Comparison of ENCODE assay signal across 8 mouse cellular contexts in genomic region chr19:44487266-44487665, GRCm38 (mm10). TPM values are rescaled to one million over a fixed set of nuclear protein-coding genes. Genes with fewer than 3 reads are reported as not detected.
DNase-seq lines count a peak whose midpoint lies in the region; ATAC-seq lines count a peak whose summit lies in the region.

No protein-coding gene starts in this region.

- no peak overlapping the region for H3K4me3 ChIP-seq in forebrain, embryonic 10.5 days
- no peak overlapping the region for H3K4me3 ChIP-seq in forebrain, embryonic 15.5 days
- no peak overlapping the region for H3K4me3 ChIP-seq in heart, embryonic 12.5 days
- H3K4me3 ChIP-seq in liver, embryonic 12.5 days: no peak overlapping the region

- no peaks in the 10 kb centered on the region for H3K36me3 ChIP-seq in forebrain, embryonic 10.5 days (replicated peaks)
- H3K36me3 ChIP-seq in forebrain, embryonic 15.5 days: no peaks in the 10 kb centered on the region
- H3K36me3 ChIP-seq in heart, embryonic 12.5 days: no peaks in the 10 kb centered on the region
- no peaks in the 10 kb centered on the region for H3K36me3 ChIP-seq in liver, embryonic 12.5 days

- 0 out of 2 replicates have a peak overlapping the region, but pooled peaks have one; percentile 18 for H3K27ac ChIP-seq in forebrain, embryonic 10.5 days
- H3K27ac ChIP-seq in forebrain, embryonic 15.5 days (replicated peaks): no peak overlapping the region
- H3K27ac ChIP-seq in heart, embryonic 12.5 days (ENCODE audit: poor library complexity, severe bottlenecking): no peak overlapping the region
- H3K27ac ChIP-seq in liver, embryonic 12.5 days: no peak overlapping the region

- no peaks in the 10 kb centered on the region for H3K9me3 ChIP-seq in forebrain, embryonic 10.5 days
- no peaks in the 10 kb centered on the region for H3K9me3 ChIP-seq in forebrain, embryonic 15.5 days
- 0 out of 2 replicates have a peak, but pooled peaks cover 3% of the 10 kb centered on the region for H3K9me3 ChIP-seq in heart, embryonic 12.5 days (replicated peaks)
- H3K9me3 ChIP-seq in liver, embryonic 12.5 days (replicated peaks): no peaks in the 10 kb centered on the region

- peaks cover 9% of the 10 kb centered on the region for H3K4me1 ChIP-seq in forebrain, embryonic 10.5 days
- H3K4me1 ChIP-seq in forebrain, embryonic 15.5 days: no peaks in the 10 kb centered on the region
- H3K4me1 ChIP-seq in heart, embryonic 12.5 days (replicated peaks): no peaks in the 10 kb centered on the region
- H3K4me1 ChIP-seq in liver, embryonic 12.5 days: no peaks in the 10 kb centered on the region

- peaks cover 52% of the 10 kb centered on the region for H3K27me3 ChIP-seq in forebrain, embryonic 10.5 days (ENCODE audit: poor library complexity, severe bottlenecking)
- H3K27me3 ChIP-seq in forebrain, embryonic 15.5 days: peaks cover 14% of the 10 kb centered on the region
- H3K27me3 ChIP-seq in heart, embryonic 12.5 days (replicated peaks): peaks cover 12% of the 10 kb centered on the region
- peaks cover 18% of the 10 kb centered on the region for H3K27me3 ChIP-seq in liver, embryonic 12.5 days (replicated peaks)

- 8% methylated on average over 8 of the region's 8 CpGs for WGBS in forebrain, embryonic 10.5 days
- 9% methylated on average over 8 of the region's 8 CpGs for WGBS in forebrain, embryonic 15.5 days
- WGBS in heart, embryonic 12.5 days: 9% methylated on average over 8 of the region's 8 CpGs
- WGBS in liver, embryonic 12.5 days (ENCODE audit: insufficient replicate concordance): 10% methylated on average over 8 of the region's 8 CpGs

- H3K4me2 ChIP-seq in forebrain, embryonic 15.5 days (replicated peaks): no peak overlapping the region
- H3K4me2 ChIP-seq in heart, embryonic 12.5 days: no peak overlapping the region
- H3K4me2 ChIP-seq in liver, embryonic 12.5 days: no peak overlapping the region

- peak; percentile 56 for DNase-seq in forebrain, embryonic 10.5 days (ENCODE audit: extremely low spot score, low spot score)
- DNase-seq in A20 (ENCODE audit: low read depth, low spot score): peak; percentile 80
- DNase-seq in adrenal gland, postnatal 36 days: peak; percentile 80 to 83
- peak; percentile 57 for DNase-seq in retina, embryonic 14.5 days (ENCODE audit: low spot score)
- no peak for DNase-seq in Muller cell, postnatal 12 days (ENCODE audit: inconsistent ontology term)

- H3K9ac ChIP-seq in forebrain, embryonic 15.5 days (replicated peaks): no peak overlapping the region
- no peak overlapping the region for H3K9ac ChIP-seq in heart, embryonic 12.5 days
- no peak overlapping the region for H3K9ac ChIP-seq in liver, embryonic 12.5 days

- ATAC-seq in forebrain, embryonic 15.5 days (replicated peaks): no peak
- ATAC-seq in heart, embryonic 12.5 days (ENCODE audit: insufficient number of reproducible peaks, low FRiP score): peak; percentile 29; the same call in 1 of the 2 replicates
- ATAC-seq in liver, embryonic 12.5 days: peak; percentile 63

RNA-seq across cellular contexts. Expression of gene Wnt8b, which starts 6.0 kb away (rescaled TPM):
- 51.3 and 61.0 TPM in 2 replicates for polyA plus RNA-seq in forebrain, embryonic 10.5 days (2016; fragmentation: Nextera tagmentation; extraction: Ambion mirVana)
- polyA plus RNA-seq in forebrain, embryonic 15.5 days (2015; fragmentation: Nextera tagmentation; extraction: Ambion mirVana): 3.0 and 4.6 TPM in 2 replicates
- total RNA-seq in adrenal gland, postnatal 36 days (2021): under 1 TPM; 0.13 to 0.20 TPM
- not detected in 2 replicates for polyA plus RNA-seq in heart, embryonic 12.5 days (2016; fragmentation: Nextera tagmentation; extraction: Ambion mirVana)
- polyA plus RNA-seq in liver, embryonic 12.5 days (2016; fragmentation: Nextera tagmentation; extraction: Ambion mirVana): not detected in 2 replicates

RNA-seq across cellular contexts. Expression of gene Sec31b, which starts 58.4 kb away (rescaled TPM):
- 0.88 and 1.7 TPM in 2 replicates for polyA plus RNA-seq in forebrain, embryonic 10.5 days (2016; fragmentation: Nextera tagmentation; extraction: Ambion mirVana)
- 0.08 and 0.09 TPM in 2 replicates for polyA plus RNA-seq in forebrain, embryonic 15.5 days (2015; fragmentation: Nextera tagmentation; extraction: Ambion mirVana)
- total RNA-seq in adrenal gland, postnatal 36 days (2021): 1 to 10 TPM; 4.0 to 4.9 TPM
- polyA plus RNA-seq in heart, embryonic 12.5 days (2016; fragmentation: Nextera tagmentation; extraction: Ambion mirVana): 1.5 and 2.1 TPM in 2 replicates
- polyA plus RNA-seq in liver, embryonic 12.5 days (2016; fragmentation: Nextera tagmentation; extraction: Ambion mirVana): 0.36 and 0.38 TPM in 2 replicates
